Mouse (Mus musculus) hindbrain, embryonic 15.5 days (tissue): ENCODE data around the gene Ncoa1. TPM values are rescaled to one million over a fixed set of nuclear protein-coding genes. Genes with fewer than 3 reads are reported as not detected.

ENCODE experiments used
- ATAC-seq: fragments of 200-750 bp; cut with Nextera tagmentation; 2 replicates; pipeline ENCODE4 v1.8.0; 2017; ENCODE audit warnings: low read depth, moderate number of reproducible peaks, moderate TSS enrichment; ENCODE audit not compliant: low FRiP score
- H3K27ac ChIP-seq: fragments of 300-500 bp; sonication (generic); replicated peaks from 2 replicates; pipeline ENCODE4 v1.5.1; 2015; ENCODE audit warnings: mild to moderate bottlenecking, inconsistent platforms
- H3K27me3 ChIP-seq: fragments of 300-500 bp; sonication (generic); 2 replicates; pipeline ENCODE4 v1.6.1; 2015; ENCODE audit warnings: control low read depth, inconsistent platforms
- H3K36me3 ChIP-seq: fragments of 300-500 bp; sonication (generic); 2 replicates; pipeline ENCODE4 v1.6.1; 2015; ENCODE audit warnings: control low read depth, inconsistent platforms
- H3K4me1 ChIP-seq: fragments of 300-500 bp; sonication (generic); replicated peaks from 2 replicates; pipeline ENCODE4 v1.6.1; 2015; ENCODE audit warnings: control low read depth, inconsistent platforms
- H3K4me2 ChIP-seq: fragments of 300-500 bp; sonication (generic); 2 replicates; pipeline ENCODE4 v1.6.1; 2015; ENCODE audit warnings: moderate library complexity, mild to moderate bottlenecking, inconsistent platforms
- H3K4me3 ChIP-seq: fragments of 300-500 bp; sonication (generic); 2 replicates; pipeline ENCODE4 v1.5.1; 2015; ENCODE audit warnings: mild to moderate bottlenecking, inconsistent platforms
- H3K9ac ChIP-seq: fragments of 300-500 bp; sonication (generic); 2 replicates; pipeline ENCODE4 v1.6.1; 2015; ENCODE audit warnings: inconsistent platforms
- H3K9me3 ChIP-seq: fragments of 300-500 bp; sonication (generic); 2 replicates; pipeline ENCODE4 v1.6.1; 2016; ENCODE audit warnings: control low read depth, inconsistent platforms
- WGBS: fragments of 180-500 bp; shearing (Covaris S2); methylation state at CpG from one replicate; pipeline ENCODE4 v1.1.7; 2015; 5-methylcytosine and 5-hydroxymethylcytosine counted together
- polyA plus RNA-seq: library from polyadenylated mRNA; unstranded; fragments of >200 nt; fragmentation: Nextera tagmentation; extraction: Ambion mirVana; gene quantifications from 2 replicates; pipeline ENCODE4 v1.2.1, GENCODE M21; 2015

Ncoa1 gene
- polyA plus RNA-seq, 1 experiment from 2014 or later: 16.8 TPM

GRCm38 (mm10) chr12:4233572-4234508 is 243.1 kb downstream of the Ncoa1 start, which contains the start of the genes Ptrhd1 and Cenpo:
Ptrhd1 (plus strand) TSS chr12:4234027.
Cenpo (minus strand) TSS chr12:4234294.
- H3K36me3 ChIP-seq: 0 out of 2 replicates have a peak, but pooled peaks cover 7% of the 10 kb centered on the region
- H3K4me2 ChIP-seq: peak within 1 kb of the TSS; percentile 68
- H3K4me1 ChIP-seq: peaks cover 17% of the 10 kb centered on the region
- WGBS: under 1% methylated on average over 50 of the region's 50 CpGs
- peak; percentile 99 for ATAC-seq
- H3K9ac ChIP-seq: peak within 1 kb of the TSS; percentile 89
- H3K27me3 ChIP-seq: no peaks in the 10 kb centered on the region
- H3K4me3 ChIP-seq: peak within 1 kb of the TSS; percentile 87
- H3K9me3 ChIP-seq: no peaks in the 10 kb centered on the region
- peak within 1 kb of the TSS; percentile 100 for H3K27ac ChIP-seq

GRCm38 (mm10) chr12:4232777-4233176 is 244.2 kb downstream of the Ncoa1 start:
- Histone ChIP-seq H3K4me3 (0 out of 2 replicates have a peak overlapping the region, but pooled peaks have one; percentile 87), H3K9ac (no peak overlapping the region), H3K27me3 (no peaks in the 10 kb centered on the region), H3K4me2 (peak overlapping the region; percentile 68), H3K4me1 (peaks cover 17% of the 10 kb centered on the region), H3K27ac (no peak overlapping the region), H3K9me3 (no peaks in the 10 kb centered on the region), H3K36me3 (0 out of 2 replicates have a peak, but pooled peaks cover 7% of the 10 kb centered on the region)
- ATAC-seq: no peak
- 61% methylated on average over 4 of the region's 4 CpGs for WGBS

- no peaks in the 10 kb centered on the region for H3K27me3 ChIP-seq
- H3K9me3 ChIP-seq: no peaks in the 10 kb centered on the region
- no peak overlapping the region for H3K4me3 ChIP-seq
- H3K27ac ChIP-seq: no peak overlapping the region
- no peak overlapping the region for H3K4me2 ChIP-seq
- H3K4me1 ChIP-seq: peaks cover 17% of the 10 kb centered on the region
- no peak overlapping the region for H3K9ac ChIP-seq
- ATAC-seq: no peak
- H3K36me3 ChIP-seq: peaks cover 11% of the 10 kb centered on the region
- WGBS: 96% methylated on average over 7 of the region's 7 CpGs
Observed at GRCm38 (mm10) chr12:4230156-4230555, 246.8 kb downstream of the Ncoa1 start.

- H3K4me1 ChIP-seq: no peaks in the 10 kb centered on the region
- no peaks in the 10 kb centered on the region for H3K9me3 ChIP-seq
- H3K4me3 ChIP-seq: no peak overlapping the region
- WGBS: 73% methylated on average over 8 of the region's 8 CpGs
- no peak overlapping the region for H3K9ac ChIP-seq
- H3K27ac ChIP-seq: no peak overlapping the region
- H3K27me3 ChIP-seq: no peaks in the 10 kb centered on the region
- H3K4me2 ChIP-seq: no peak overlapping the region
- no peak for ATAC-seq
- peaks cover 59% of the 10 kb centered on the region for H3K36me3 ChIP-seq
Observed at GRCm38 (mm10) chr12:4212908-4213307, 264.1 kb downstream of the Ncoa1 start.

- 95% methylated on average over 9 of the region's 9 CpGs for whole genome bisulfite sequencing
- H3K36me3 ChIP-seq: peaks cover 67% of the 10 kb centered on the region
- ATAC-seq: no peak
Observed at GRCm38 (mm10) chr12:4211174-4211573, 265.8 kb downstream of the Ncoa1 start.

GRCm38 (mm10) chr12:4209196-4209595 is 267.8 kb downstream of the Ncoa1 start:
- no peak overlapping the region for H3K9ac ChIP-seq
- no peak overlapping the region for H3K27ac ChIP-seq
- WGBS: 96% methylated on average over 9 of the region's 9 CpGs
- no peaks in the 10 kb centered on the region for H3K4me1 ChIP-seq
- no peaks in the 10 kb centered on the region for H3K27me3 ChIP-seq
- no peak overlapping the region for H3K4me3 ChIP-seq
- H3K36me3 ChIP-seq: peaks cover 60% of the 10 kb centered on the region
- no peak overlapping the region for H3K4me2 ChIP-seq
- no peak for ATAC-seq
- no peaks in the 10 kb centered on the region for H3K9me3 ChIP-seq

More at GRCm38 (mm10) chr12:4211174-4211573, 265.8 kb downstream of the Ncoa1 start:
- no peak overlapping the region for H3K4me3 ChIP-seq
- no peaks in the 10 kb centered on the region for H3K4me1 ChIP-seq
- H3K9me3 ChIP-seq: no peaks in the 10 kb centered on the region
- no peak overlapping the region for H3K4me2 ChIP-seq
- no peaks in the 10 kb centered on the region for H3K27me3 ChIP-seq
- no peak overlapping the region for H3K9ac ChIP-seq
- no peak overlapping the region for H3K27ac ChIP-seq

- Histone ChIP-seq H3K9me3 (no peaks in the 10 kb centered on the region), H3K36me3 (peaks cover 58% of the 10 kb centered on the region), H3K4me1 (no peaks in the 10 kb centered on the region), H3K27ac (no peak overlapping the region), H3K4me3 (no peak overlapping the region), H3K9ac (no peak overlapping the region), H3K4me2 (no peak overlapping the region), H3K27me3 (no peaks in the 10 kb centered on the region)
- no peak for ATAC-seq
- WGBS: 82% methylated on average over 15 of the region's 15 CpGs
Observed at GRCm38 (mm10) chr12:4208405-4209133, 268.4 kb downstream of the Ncoa1 start.

- 95% methylated on average over 11 of the region's 11 CpGs for WGBS
- no peak for ATAC-seq
- peaks cover 45% of the 10 kb centered on the region for H3K36me3 ChIP-seq
Observed at GRCm38 (mm10) chr12:4206106-4206505, 270.9 kb downstream of the Ncoa1 start.

GRCm38 (mm10) chr12:4202206-4202605 is 274.8 kb downstream of the Ncoa1 start:
- H3K4me3 ChIP-seq: no peak overlapping the region
- 94% methylated on average over 4 of the region's 4 CpGs for WGBS
- no peaks in the 10 kb centered on the region for H3K9me3 ChIP-seq
- H3K4me1 ChIP-seq: no peaks in the 10 kb centered on the region
- peaks cover 47% of the 10 kb centered on the region for H3K36me3 ChIP-seq
- no peak overlapping the region for H3K27ac ChIP-seq
- no peaks in the 10 kb centered on the region for H3K27me3 ChIP-seq
- no peak overlapping the region for H3K4me2 ChIP-seq
- H3K9ac ChIP-seq: no peak overlapping the region
- ATAC-seq: no peak

More at GRCm38 (mm10) chr12:4206106-4206505, 270.9 kb downstream of the Ncoa1 start:
- no peak overlapping the region for H3K9ac ChIP-seq
- H3K4me2 ChIP-seq: no peak overlapping the region
- H3K27me3 ChIP-seq: no peaks in the 10 kb centered on the region
- no peaks in the 10 kb centered on the region for H3K4me1 ChIP-seq
- no peak overlapping the region for H3K27ac ChIP-seq
- no peaks in the 10 kb centered on the region for H3K9me3 ChIP-seq
- no peak overlapping the region for H3K4me3 ChIP-seq

GRCm38 (mm10) chr12:4201454-4202200 is 275.4 kb downstream of the Ncoa1 start:
- Histone ChIP-seq H3K4me3 (no peak overlapping the region), H3K9me3 (no peaks in the 10 kb centered on the region), H3K4me1 (no peaks in the 10 kb centered on the region), H3K9ac (no peak overlapping the region), H3K36me3 (peaks cover 45% of the 10 kb centered on the region), H3K27ac (no peak overlapping the region), H3K27me3 (no peaks in the 10 kb centered on the region), H3K4me2 (no peak overlapping the region)
- no peak for ATAC-seq
- whole genome bisulfite sequencing: 80% methylated on average over 13 of the region's 13 CpGs

- H3K4me1 ChIP-seq: no peaks in the 10 kb centered on the region
- 90% methylated on average over 11 of the region's 11 CpGs for WGBS
- no peak overlapping the region for H3K4me3 ChIP-seq
- H3K4me2 ChIP-seq: no peak overlapping the region
- no peak overlapping the region for H3K9ac ChIP-seq
- no peak overlapping the region for H3K27ac ChIP-seq
- no peaks in the 10 kb centered on the region for H3K9me3 ChIP-seq
- no peaks in the 10 kb centered on the region for H3K27me3 ChIP-seq
- no peak for ATAC-seq
- peaks cover 35% of the 10 kb centered on the region for H3K36me3 ChIP-seq
Observed at GRCm38 (mm10) chr12:4199271-4199670, 277.7 kb downstream of the Ncoa1 start.
